Mouse (Mus musculus): ENCODE measurements around the gene H2al2a.

GRCm38 (mm10) chr2:18025116-18025515 lies 28.4 kb upstream of the H2al2a start:
- no peak for TF ChIP-seq CTCF (conservative IDR thresholded peaks at IDR 0.05 in 1 of 2, IDR thresholded peaks at IDR 0.05 in 1 of 2; ENCODE audit: low read depth in 2 of 2, low read length in 2 of 2)
- no peak for TF ChIP-seq NELFE (IDR thresholded peaks at IDR 0.05; ENCODE audit: low read depth, low read length)
- TF ChIP-seq GABPA (IDR thresholded peaks at IDR 0.05; ENCODE audit: insufficient replicate concordance, low read depth, low read length) = no peak
- TF ChIP-seq POLR2A (IDR thresholded peaks at IDR 0.05; ENCODE audit: low read depth, low read length) = no peak
- no peak for TF ChIP-seq RCOR1 (conservative IDR thresholded peaks at IDR 0.05; ENCODE audit: low read depth, low read length)
- TF ChIP-seq ETS1 (conservative IDR thresholded peaks at IDR 0.05; ENCODE audit: low read depth, low read length) = no peak
- TF ChIP-seq TCF12 (IDR thresholded peaks at IDR 0.05; ENCODE audit: low read depth, low read length) = no peak
- TF ChIP-seq E2F4 (IDR thresholded peaks at IDR 0.05; ENCODE audit: insufficient replicate concordance, low read depth, low read length) = no peak
- no peak for TF ChIP-seq PAX5 (IDR thresholded peaks at IDR 0.05; ENCODE audit: low read length)
